Mouse (Mus musculus) right cerebral cortex, adult 2 months (tissue): ENCODE measurements around the gene Mrpl22.
"Not testable (repeated sequence)": the region's sequence is repeated elsewhere in the genome, so short reads cannot be mapped to it uniquely, and the experiment has no call there.

Source experiments
- DNase-seq, 2 experiments: peaks; one replicate each; pipeline ENCODE4 v3.0.0; 2021 to 2022; ENCODE audit warnings: low spot score in 2 of 2

Gene Mrpl22

GRCm38 (mm10) chr11:58180756-58181155, 9.3 kb downstream of the Mrpl22 start:
- DNase-seq = no peak

GRCm38 (mm10) chr11:58183579-58183978, 12.1 kb downstream of the Mrpl22 start:
- DNase-seq = no peak

GRCm38 (mm10) chr11:58189675-58190074, 18.2 kb downstream of the Mrpl22 start:
- DNase-seq = no peak

GRCm38 (mm10) chr11:58193326-58193725, 21.9 kb downstream of the Mrpl22 start:
- DNase-seq = no peak

GRCm38 (mm10) chr11:58193860-58194520, 22.5 kb downstream of the Mrpl22 start:
- DNase-seq = no peak

- DNase-seq = no peak
Observed at GRCm38 (mm10) chr11:58198663-58199062, 27.2 kb downstream of the Mrpl22 start.

- DNase-seq = peak; percentile 37 to 52
Observed at GRCm38 (mm10) chr11:58199229-58200037, 28.0 kb downstream of the Mrpl22 start, which contains the start of the genes Igtp and Irgm2. Gene Igtp, plus strand, starts transcription at chr11:58199556. Gene Irgm2, plus strand, starts transcription at chr11:58199618.

- no peak for DNase-seq
Observed at GRCm38 (mm10) chr11:58200226-58200625, 28.8 kb downstream of the Mrpl22 start.

GRCm38 (mm10) chr11:58201052-58201451, 29.6 kb downstream of the Mrpl22 start:
- no peak for DNase-seq

- no peak for DNase-seq
Observed at GRCm38 (mm10) chr11:58210321-58210886, 38.9 kb downstream of the Mrpl22 start.

- no peak for DNase-seq
Observed at GRCm38 (mm10) chr11:58211062-58211681, 39.7 kb downstream of the Mrpl22 start.

GRCm38 (mm10) chr11:58211682-58212067, 40.2 kb downstream of the Mrpl22 start:
- DNase-seq = no peak

- no peak for DNase-seq
Observed at GRCm38 (mm10) chr11:58213673-58214342, 42.3 kb downstream of the Mrpl22 start.

GRCm38 (mm10) chr11:58214391-58215048, 43.1 kb downstream of the Mrpl22 start:
- peak; percentile 23 to 34 for DNase-seq

GRCm38 (mm10) chr11:58215049-58215430, 43.6 kb downstream of the Mrpl22 start:
- not testable (repeated sequence) for DNase-seq

- no peak for DNase-seq
Observed at GRCm38 (mm10) chr11:58215814-58216213, 44.4 kb downstream of the Mrpl22 start.

GRCm38 (mm10) chr11:58216823-58217222, 45.4 kb downstream of the Mrpl22 start:
- DNase-seq = no peak

- no peak for DNase-seq
Observed at GRCm38 (mm10) chr11:58223751-58224150, 52.3 kb downstream of the Mrpl22 start.

- no peak for DNase-seq
Observed at GRCm38 (mm10) chr11:58224313-58224712, 52.9 kb downstream of the Mrpl22 start.

GRCm38 (mm10) chr11:58224872-58225271, 53.4 kb downstream of the Mrpl22 start:
- not testable (repeated sequence) for DNase-seq

- DNase-seq = peak; percentile 57 to 70
Observed at GRCm38 (mm10) chr11:58225655-58226054, 54.2 kb downstream of the Mrpl22 start.
